Mouse (Mus musculus): Measurements from ENCODE around the gene Bcat1.

- TF ChIP-seq POLR2A (IDR thresholded peaks at IDR 0.05; ENCODE audit: extremely low read depth, insufficient read depth, low read length) (no peak), CTCF (IDR thresholded peaks at IDR 0.05; ENCODE audit: extremely low read depth, insufficient read depth, low read length) (no peak)
These were observed 72.5 kb downstream of the Bcat1 start for GRCm38 (mm10) chr6:145003459-145003858.

Measured in cortical plate, adult 2 months (tissue).